ENCODE assay signal across 9 mouse cellular contexts in the genomic region with DNA sequence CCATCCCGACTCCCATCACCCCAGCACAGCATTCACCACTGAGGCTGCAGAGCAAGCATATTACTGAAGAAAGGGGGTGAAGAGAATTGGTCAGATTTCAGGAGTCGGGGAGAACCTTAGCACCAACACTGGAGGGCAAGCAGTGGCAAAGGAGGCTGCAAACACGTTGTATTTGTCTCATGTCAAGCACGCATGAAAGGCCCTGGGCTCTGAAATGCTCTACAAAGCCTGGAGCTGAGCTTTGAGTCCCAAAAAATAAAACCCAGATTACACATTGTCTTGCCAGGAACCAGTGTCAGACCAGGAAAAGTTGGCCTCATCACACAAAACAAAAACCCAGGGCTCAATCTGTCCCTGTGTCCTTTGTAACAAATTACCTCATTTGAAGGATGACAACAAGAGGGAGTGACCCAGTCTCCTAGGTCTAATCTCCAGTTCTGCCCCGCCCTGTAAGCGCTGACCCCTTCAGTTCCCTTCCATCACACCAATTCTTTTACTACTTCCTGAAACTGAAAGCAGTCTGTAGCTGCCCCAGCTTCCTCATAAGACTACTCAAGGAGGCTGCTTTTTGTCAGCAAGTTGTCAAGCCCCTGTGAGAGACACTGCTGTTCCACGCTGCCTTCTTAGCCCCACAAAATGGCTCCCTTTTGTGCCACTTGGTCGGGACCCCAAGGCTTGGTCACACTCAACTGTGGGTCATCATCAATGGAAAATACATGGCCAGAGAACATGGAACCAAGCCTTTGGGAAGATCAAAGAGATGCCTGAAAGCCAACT. TPM values are rescaled to one million over a fixed set of nuclear protein-coding genes. Genes with fewer than 3 reads are reported as not detected.
DNase-seq lines count a peak whose midpoint lies in the region; ATAC-seq and TF ChIP-seq lines count a peak whose summit lies in the region.
"Had no signal": no experiment of that assay in that cellular context is flagged by ENCODE, and none has a peak within 500 bp of the region (broad histone marks: within the 10 kb centered on the region; RNA-seq: fewer than 3 reads in every experiment).

No protein-coding gene starts in this region.

- H3K9me3 ChIP-seq in liver, embryonic 16.5 days (replicated peaks; ENCODE audit: control insufficient read depth, low read length): no peaks in the 10 kb centered on the region
- H3K9me3 ChIP-seq in neural tube, embryonic 11.5 days (ENCODE audit: control insufficient read depth, low read length): no peaks in the 10 kb centered on the region

- H3K9ac ChIP-seq in liver, embryonic 16.5 days (ENCODE audit: low read depth, low read length): peak overlapping the region; percentile 89
- peak overlapping the region; percentile 98 for H3K9ac ChIP-seq in neural tube, embryonic 11.5 days (ENCODE audit: low read length)

- H3K27me3 ChIP-seq in liver, embryonic 16.5 days (ENCODE audit: control insufficient read depth, insufficient read depth, low read depth, low read length): no peaks in the 10 kb centered on the region
- no peaks in the 10 kb centered on the region for H3K27me3 ChIP-seq in neural tube, embryonic 11.5 days (ENCODE audit: control insufficient read depth, insufficient read depth, low read length)
- H3K27me3 ChIP-seq: Patski had no signal

- peak overlapping the region; percentile 87 for H3K4me3 ChIP-seq in cortical plate, adult 2 months (ENCODE audit: insufficient read depth, low read length)
- peak overlapping the region; percentile 94 for H3K4me3 ChIP-seq in liver, embryonic 16.5 days (ENCODE audit: low read depth, low read length)
- peak overlapping the region; percentile 100 for H3K4me3 ChIP-seq in neural tube, embryonic 11.5 days (ENCODE audit: low read depth, low read length)

- intact Hi-C loops in heart, postnatal 25 days (cut with DNase I): loop anchor here (2.0 kb wide), 1 partner anchor 22 kb away; a partner anchor contains a TSS

- H3K36me3 ChIP-seq in liver, embryonic 16.5 days (ENCODE audit: control insufficient read depth, insufficient read depth): no peaks in the 10 kb centered on the region
- H3K36me3 ChIP-seq in neural tube, embryonic 11.5 days (ENCODE audit: control insufficient read depth, insufficient read depth, low read length): no peaks in the 10 kb centered on the region

- no peak for TF ChIP-seq POLR2A in cortical plate, adult 2 months (IDR thresholded peaks at IDR 0.05; ENCODE audit: extremely low read depth, insufficient read depth, low read length)

- peak overlapping the region; percentile 88 for H3K4me2 ChIP-seq in liver, embryonic 16.5 days (ENCODE audit: low read depth, low read length)
- peak overlapping the region; percentile 96 for H3K4me2 ChIP-seq in neural tube, embryonic 11.5 days (ENCODE audit: low read depth)

- no peak for ATAC-seq in liver, embryonic 16.5 days (ENCODE audit: low read depth)
- no peak for ATAC-seq in neural tube, embryonic 11.5 days (ENCODE audit: insufficient read depth, low FRiP score, low TSS enrichment)

- peak; percentile 50 for DNase-seq in embryo, embryonic 10.5 days (ENCODE audit: low spot score)
- no peak for DNase-seq in embryo, embryonic 9.5 days (ENCODE audit: extremely low spot score)
- DNase-seq in heart, postnatal 25 days (ENCODE audit: low spot score): peak; percentile 28
- peak; percentile 30 for DNase-seq in neural tube, embryonic 11.5 days (ENCODE audit: low spot score)
- no peak for DNase-seq in ovary, postnatal 14 days (ENCODE audit: low spot score)
- no peak for DNase-seq in cerebellum, postnatal 14 days

- H3K27ac ChIP-seq in cortical plate, adult 2 months (ENCODE audit: insufficient read depth, low read length): no peak overlapping the region
- H3K27ac ChIP-seq in liver, embryonic 16.5 days (ENCODE audit: low read length): peak overlapping the region; percentile 94
- peak overlapping the region; percentile 64; the same call in 1 of the 2 replicates for H3K27ac ChIP-seq in neural tube, embryonic 11.5 days (ENCODE audit: low read depth, low read length)

- 21% methylated on average over 8 of the region's 8 CpGs for WGBS in liver, embryonic 16.5 days (ENCODE audit: insufficient replicate concordance)
- WGBS in neural tube, embryonic 11.5 days: 33% methylated on average over 8 of the region's 8 CpGs

- peaks cover 15% of the 10 kb centered on the region for H3K4me1 ChIP-seq in cortical plate, adult 2 months (ENCODE audit: control insufficient read depth, insufficient read depth, low read length)
- H3K4me1 ChIP-seq in liver, embryonic 16.5 days (ENCODE audit: control insufficient read depth, low read depth, low read length): peaks cover 55% of the 10 kb centered on the region
- H3K4me1 ChIP-seq in neural tube, embryonic 11.5 days (ENCODE audit: control insufficient read depth, insufficient read depth, low read length): peaks cover 40% of the 10 kb centered on the region

- TF ChIP-seq CTCF in cortical plate, adult 2 months (IDR thresholded peaks at IDR 0.05; ENCODE audit: extremely low read depth, insufficient read depth, low read length): no peak

RNA-seq across cellular contexts. Expression of a gene that starts 1.6 kb away (rescaled TPM):
- 206 and 211 TPM in 2 replicates for polyA plus RNA-seq in cortical plate, adult 2 months (2012; rRNA removed)
- 100 to 1,000 TPM; 121 to 135 TPM for total RNA-seq in heart, postnatal 25 days (2021)
- polyA plus RNA-seq in liver, embryonic 16.5 days (2015; fragmentation: Nextera tagmentation; extraction: Ambion mirVana): 190 and 209 TPM in 2 replicates
- polyA plus RNA-seq in neural tube, embryonic 11.5 days (2014; fragmentation: Nextera tagmentation; extraction: Ambion mirVana): 870 and 877 TPM in 2 replicates

RNA-seq across cellular contexts. Expression of a gene that starts 20.9 kb away (rescaled TPM):
- polyA plus RNA-seq in cortical plate, adult 2 months (2012; rRNA removed): 85.5 and 85.8 TPM in 2 replicates
- 10 to 100 TPM; 13.9 to 14.9 TPM for total RNA-seq in heart, postnatal 25 days (2021)
- 32.0 and 36.3 TPM in 2 replicates for polyA plus RNA-seq in liver, embryonic 16.5 days (2015; fragmentation: Nextera tagmentation; extraction: Ambion mirVana)
- 76.0 and 77.0 TPM in 2 replicates for polyA plus RNA-seq in neural tube, embryonic 11.5 days (2014; fragmentation: Nextera tagmentation; extraction: Ambion mirVana)

RNA-seq across cellular contexts. Expression of a gene that starts 23.5 kb away (rescaled TPM):
- 329 and 331 TPM in 2 replicates for polyA plus RNA-seq in cortical plate, adult 2 months (2012; rRNA removed)
- total RNA-seq in heart, postnatal 25 days (2021): 100 to 1,000 TPM; 165 to 177 TPM
- polyA plus RNA-seq in liver, embryonic 16.5 days (2015; fragmentation: Nextera tagmentation; extraction: Ambion mirVana): 270 and 312 TPM in 2 replicates
- polyA plus RNA-seq in neural tube, embryonic 11.5 days (2014; fragmentation: Nextera tagmentation; extraction: Ambion mirVana): 1,294 and 1,337 TPM in 2 replicates

RNA-seq across cellular contexts. Expression of a gene that starts 37.1 kb away (rescaled TPM):
- polyA plus RNA-seq in cortical plate, adult 2 months (2012; rRNA removed): 8.7 and 11.7 TPM in 2 replicates
- 1 to 10 TPM; 1.4 to 2.3 TPM for total RNA-seq in heart, postnatal 25 days (2021)
- polyA plus RNA-seq in liver, embryonic 16.5 days (2015; fragmentation: Nextera tagmentation; extraction: Ambion mirVana): 3.7 TPM in 2 replicates
- polyA plus RNA-seq in neural tube, embryonic 11.5 days (2014; fragmentation: Nextera tagmentation; extraction: Ambion mirVana): 7.8 and 8.3 TPM in 2 replicates

RNA-seq across cellular contexts. Expression of a gene that starts 50.3 kb away (rescaled TPM):
- not detected in 2 replicates for polyA plus RNA-seq in cortical plate, adult 2 months (2012; rRNA removed)
- not detected for total RNA-seq in heart, postnatal 25 days (2021)
- polyA plus RNA-seq in liver, embryonic 16.5 days (2015; fragmentation: Nextera tagmentation; extraction: Ambion mirVana): 0.21 and 0.51 TPM in 2 replicates
- polyA plus RNA-seq in neural tube, embryonic 11.5 days (2014; fragmentation: Nextera tagmentation; extraction: Ambion mirVana): 0.11 and 0.22 TPM in 2 replicates

Comparison
In these comparisons a context has a peak if more than half of its experiments do, and no peak if none do; other contexts are left out.
1. DNase-seq: peak in embryo, embryonic 10.5 days (single experiment), heart, postnatal 25 days (single experiment) and neural tube, embryonic 11.5 days (single experiment); none in embryo, embryonic 9.5 days (single experiment), ovary, postnatal 14 days (single experiment) and cerebellum, postnatal 14 days (0 of 2).
2. Peak in every context shown above with its lines, with median percentiles within 50 percentile points of each other: H3K4me3 ChIP-seq.